Mouse (Mus musculus): ENCODE measurements around the gene Prkd1. TPM values are rescaled to one million over a fixed set of nuclear protein-coding genes. Genes with fewer than 3 reads are reported as not detected.

Gene Prkd1
- total and polyA plus RNA-seq, 2 experiments = 0.04 to 0.09 TPM

GRCm38 (mm10) chr12:50554214-50554613 is 94.7 kb downstream of the Prkd1 start:
- no peak for DNase-seq (ENCODE audit: extremely low read depth, low read depth, low spot score)
- no peak overlapping the region for H3K27ac ChIP-seq (replicated peaks; ENCODE audit: insufficient read depth, low read depth, low read length)
- 78% methylated on average over 3 of the region's 3 CpGs for WGBS

GRCm38 (mm10) chr12:50549860-50550555 is 98.9 kb downstream of the Prkd1 start:
- no peak overlapping the region for H3K27ac ChIP-seq (replicated peaks; ENCODE audit: insufficient read depth, low read depth, low read length)
- no peaks in the 10 kb centered on the region for H3K4me1 ChIP-seq (ENCODE audit: control insufficient read depth, insufficient read depth, low read length)
- no peaks in the 10 kb centered on the region for H3K36me3 ChIP-seq (ENCODE audit: control insufficient read depth, insufficient read depth, low read length)
- DNase-seq (ENCODE audit: extremely low read depth, low read depth, low spot score) = peak; percentile 63
- H3K4me3 ChIP-seq (ENCODE audit: insufficient read depth, low read depth, low read length) = no peak overlapping the region
- TF ChIP-seq POLR2A (IDR thresholded peaks at IDR 0.05; ENCODE audit: extremely low read depth, insufficient read depth, low read length) (no peak), CTCF (IDR thresholded peaks at IDR 0.05; ENCODE audit: low read depth, low read length) (no peak)
- H3K9ac ChIP-seq (ENCODE audit: low read depth, low read length) = no peak overlapping the region
- H3K27me3 ChIP-seq (ENCODE audit: control insufficient read depth, insufficient read depth, low read length) = no peaks in the 10 kb centered on the region
- 76% methylated on average over 8 of the region's 8 CpGs for WGBS
- no peaks in the 10 kb centered on the region for H3K79me2 ChIP-seq (ENCODE audit: control insufficient read depth, insufficient read depth, low read length)

More at GRCm38 (mm10) chr12:50554214-50554613, 94.7 kb downstream of the Prkd1 start:
- H3K4me1 ChIP-seq (ENCODE audit: control insufficient read depth, insufficient read depth, low read length) = no peaks in the 10 kb centered on the region
- H3K36me3 ChIP-seq (ENCODE audit: control insufficient read depth, insufficient read depth, low read length) = no peaks in the 10 kb centered on the region
- no peak overlapping the region for H3K4me3 ChIP-seq (ENCODE audit: insufficient read depth, low read depth, low read length)
- H3K27me3 ChIP-seq (ENCODE audit: control insufficient read depth, insufficient read depth, low read length) = no peaks in the 10 kb centered on the region
- no peak overlapping the region for H3K9ac ChIP-seq (ENCODE audit: low read depth, low read length)
- TF ChIP-seq POLR2A (IDR thresholded peaks at IDR 0.05; ENCODE audit: extremely low read depth, insufficient read depth, low read length) = no peak
- TF ChIP-seq CTCF (IDR thresholded peaks at IDR 0.05; ENCODE audit: low read depth, low read length) = no peak
- no peaks in the 10 kb centered on the region for H3K79me2 ChIP-seq (ENCODE audit: control insufficient read depth, insufficient read depth, low read length)

- Histone ChIP-seq H3K4me1 (ENCODE audit: control insufficient read depth, insufficient read depth, low read length) (no peaks in the 10 kb centered on the region), H3K9ac (ENCODE audit: low read depth, low read length) (no peak overlapping the region), H3K36me3 (ENCODE audit: control insufficient read depth, insufficient read depth, low read length) (no peaks in the 10 kb centered on the region), H3K4me3 (ENCODE audit: insufficient read depth, low read depth, low read length) (no peak overlapping the region), H3K27me3 (ENCODE audit: control insufficient read depth, insufficient read depth, low read length) (no peaks in the 10 kb centered on the region), H3K79me2 (ENCODE audit: control insufficient read depth, insufficient read depth, low read length) (no peaks in the 10 kb centered on the region), H3K27ac (replicated peaks; ENCODE audit: insufficient read depth, low read depth, low read length) (no peak overlapping the region)
- TF ChIP-seq CTCF (IDR thresholded peaks at IDR 0.05; ENCODE audit: low read depth, low read length) (no peak), POLR2A (IDR thresholded peaks at IDR 0.05; ENCODE audit: extremely low read depth, insufficient read depth, low read length) (no peak)
- WGBS = 76% methylated on average over 5 of the region's 5 CpGs
- peak; percentile 62 for DNase-seq (ENCODE audit: extremely low read depth, low read depth, low spot score)
Observed at GRCm38 (mm10) chr12:50546394-50546793, 102.5 kb downstream of the Prkd1 start.

GRCm38 (mm10) chr12:50545610-50545919 is 103.3 kb downstream of the Prkd1 start:
- DNase-seq (ENCODE audit: extremely low read depth, low read depth, low spot score) = no peak
- Histone ChIP-seq H3K9ac (ENCODE audit: low read depth, low read length) (no peak overlapping the region), H3K79me2 (ENCODE audit: control insufficient read depth, insufficient read depth, low read length) (no peaks in the 10 kb centered on the region), H3K4me3 (ENCODE audit: insufficient read depth, low read depth, low read length) (no peak overlapping the region), H3K36me3 (ENCODE audit: control insufficient read depth, insufficient read depth, low read length) (no peaks in the 10 kb centered on the region), H3K4me1 (ENCODE audit: control insufficient read depth, insufficient read depth, low read length) (no peaks in the 10 kb centered on the region), H3K27me3 (ENCODE audit: control insufficient read depth, insufficient read depth, low read length) (no peaks in the 10 kb centered on the region), H3K27ac (replicated peaks; ENCODE audit: insufficient read depth, low read depth, low read length) (no peak overlapping the region)
- 67% methylated on average over 5 of the region's 5 CpGs for WGBS
- TF ChIP-seq CTCF (IDR thresholded peaks at IDR 0.05; ENCODE audit: low read depth, low read length) = no peak

- H3K9ac ChIP-seq (ENCODE audit: low read depth, low read length) = no peak overlapping the region
- WGBS = 59% methylated on average over 8 of the region's 8 CpGs
- no peak for DNase-seq (ENCODE audit: extremely low read depth, low read depth, low spot score)
Observed at GRCm38 (mm10) chr12:50544855-50545609, 103.9 kb downstream of the Prkd1 start.

GRCm38 (mm10) chr12:50540793-50541192 is 108.1 kb downstream of the Prkd1 start:
- DNase-seq (ENCODE audit: extremely low read depth, low read depth, low spot score) = no peak
- Histone ChIP-seq H3K4me1 (ENCODE audit: control insufficient read depth, insufficient read depth, low read length) (no peaks in the 10 kb centered on the region), H3K4me3 (ENCODE audit: insufficient read depth, low read depth, low read length) (no peak overlapping the region), H3K79me2 (ENCODE audit: control insufficient read depth, insufficient read depth, low read length) (no peaks in the 10 kb centered on the region), H3K27me3 (ENCODE audit: control insufficient read depth, insufficient read depth, low read length) (no peaks in the 10 kb centered on the region), H3K27ac (replicated peaks; ENCODE audit: insufficient read depth, low read depth, low read length) (no peak overlapping the region), H3K9ac (ENCODE audit: low read depth, low read length) (no peak overlapping the region), H3K36me3 (ENCODE audit: control insufficient read depth, insufficient read depth, low read length) (no peaks in the 10 kb centered on the region)
- 86% methylated on average over 5 of the region's 5 CpGs for WGBS
- TF ChIP-seq POLR2A (IDR thresholded peaks at IDR 0.05; ENCODE audit: extremely low read depth, insufficient read depth, low read length) = no peak
- TF ChIP-seq CTCF (IDR thresholded peaks at IDR 0.05; ENCODE audit: low read depth, low read length) = no peak

More at GRCm38 (mm10) chr12:50544855-50545609, 103.9 kb downstream of the Prkd1 start:
- Histone ChIP-seq H3K27me3 (ENCODE audit: control insufficient read depth, insufficient read depth, low read length) (no peaks in the 10 kb centered on the region), H3K36me3 (ENCODE audit: control insufficient read depth, insufficient read depth, low read length) (no peaks in the 10 kb centered on the region), H3K27ac (replicated peaks; ENCODE audit: insufficient read depth, low read depth, low read length) (no peak overlapping the region), H3K4me3 (ENCODE audit: insufficient read depth, low read depth, low read length) (no peak overlapping the region), H3K4me1 (ENCODE audit: control insufficient read depth, insufficient read depth, low read length) (no peaks in the 10 kb centered on the region), H3K79me2 (ENCODE audit: control insufficient read depth, insufficient read depth, low read length) (no peaks in the 10 kb centered on the region)
- TF ChIP-seq CTCF (IDR thresholded peaks at IDR 0.05; ENCODE audit: low read depth, low read length) = no peak
- TF ChIP-seq POLR2A (IDR thresholded peaks at IDR 0.05; ENCODE audit: extremely low read depth, insufficient read depth, low read length) = no peak
